Mouse (Mus musculus): Measurements from ENCODE around the gene Lag3.

Gene Lag3

DNA sequence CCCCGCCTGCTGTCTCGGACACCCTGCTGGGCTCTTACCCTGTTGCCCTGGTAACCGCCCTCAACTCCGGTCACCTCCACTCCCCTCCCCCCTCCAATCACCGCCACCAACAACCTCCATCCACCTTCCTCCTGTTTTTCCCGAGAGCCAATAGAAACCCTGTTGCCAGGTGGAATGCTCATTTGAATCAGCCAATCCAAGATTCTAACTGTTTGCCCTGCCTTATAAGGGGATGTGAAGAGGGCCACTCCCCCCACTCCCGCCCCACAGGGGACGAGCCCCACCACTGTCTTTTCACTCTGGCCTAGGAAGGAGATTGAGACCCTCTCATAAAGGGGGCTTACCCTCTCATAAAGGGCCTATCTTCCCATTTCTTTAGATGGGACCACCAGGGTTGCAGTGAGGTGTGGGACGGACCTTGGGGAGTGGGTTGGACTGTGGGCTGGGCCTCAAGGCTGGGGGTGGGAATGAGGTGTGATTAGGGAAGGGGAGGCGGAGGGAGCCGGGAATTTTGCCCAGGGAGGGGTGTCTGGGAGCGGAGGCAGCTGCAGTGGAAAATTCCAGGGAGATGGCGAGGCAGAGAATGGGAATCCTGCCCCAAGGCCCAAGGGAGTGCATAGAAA lies 8.3 kb upstream of the Lag3 start, which contains the start of gene Ptms:
Gene Ptms, minus strand, starts transcription at position 409 of the 623 bp plus-strand sequence.
- DNase-seq = peak; percentile 98 to 99

DNA sequence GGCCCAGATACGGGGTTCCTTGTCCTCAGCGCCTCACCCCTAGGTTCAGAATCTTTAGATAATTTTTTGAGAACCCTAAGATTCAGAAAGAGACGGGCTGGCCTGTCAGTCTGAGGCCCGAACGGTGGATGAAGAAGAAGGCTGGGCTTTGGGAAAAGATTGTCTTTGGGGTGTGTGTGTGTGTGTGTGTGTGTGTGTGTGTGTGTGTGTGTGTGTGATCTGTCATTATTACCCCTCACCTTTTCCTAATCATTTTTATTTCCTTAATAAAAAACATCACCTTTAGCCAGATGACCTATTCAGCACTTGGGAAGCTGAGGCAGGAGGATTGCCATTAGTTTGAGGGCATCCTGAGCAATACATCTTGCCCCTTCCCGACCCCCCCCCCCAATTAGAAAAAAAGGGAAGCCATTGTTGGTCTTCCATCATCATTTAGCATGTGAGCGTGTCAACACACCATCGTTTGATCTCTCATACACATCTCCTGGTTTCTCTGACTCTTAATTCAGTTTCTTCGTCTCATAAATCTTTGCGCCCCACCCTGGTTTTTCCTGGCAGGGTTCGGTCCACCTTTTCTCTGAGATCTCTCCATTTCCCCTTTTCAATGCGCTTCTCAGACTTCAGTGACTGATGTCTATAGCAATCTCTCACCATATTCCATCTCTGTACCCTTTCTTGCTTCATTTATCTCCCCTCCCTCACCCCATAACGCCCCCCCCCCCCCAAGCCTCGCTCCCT lies 7.6 kb upstream of the Lag3 start:
- DNase-seq = no peak

DNA sequence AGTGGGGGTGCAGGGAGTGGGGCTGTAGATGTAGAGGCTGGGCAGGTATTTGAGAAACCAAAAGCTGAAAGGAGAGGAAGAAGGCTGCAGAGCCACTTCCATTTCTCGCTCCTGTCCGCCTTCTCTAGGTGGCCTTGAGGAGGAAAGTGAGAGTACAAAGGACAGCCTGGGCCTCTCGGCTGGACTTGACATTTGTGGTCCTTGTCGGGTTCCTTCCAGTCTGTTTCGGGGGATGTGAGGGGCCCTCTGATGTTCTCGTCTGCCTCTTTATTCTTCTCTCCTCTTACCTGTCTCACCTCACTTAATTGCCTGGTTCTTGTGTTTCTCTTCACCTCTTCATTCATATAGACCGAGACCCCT lies 6.8 kb upstream of the Lag3 start:
- DNase-seq = no peak

DNA sequence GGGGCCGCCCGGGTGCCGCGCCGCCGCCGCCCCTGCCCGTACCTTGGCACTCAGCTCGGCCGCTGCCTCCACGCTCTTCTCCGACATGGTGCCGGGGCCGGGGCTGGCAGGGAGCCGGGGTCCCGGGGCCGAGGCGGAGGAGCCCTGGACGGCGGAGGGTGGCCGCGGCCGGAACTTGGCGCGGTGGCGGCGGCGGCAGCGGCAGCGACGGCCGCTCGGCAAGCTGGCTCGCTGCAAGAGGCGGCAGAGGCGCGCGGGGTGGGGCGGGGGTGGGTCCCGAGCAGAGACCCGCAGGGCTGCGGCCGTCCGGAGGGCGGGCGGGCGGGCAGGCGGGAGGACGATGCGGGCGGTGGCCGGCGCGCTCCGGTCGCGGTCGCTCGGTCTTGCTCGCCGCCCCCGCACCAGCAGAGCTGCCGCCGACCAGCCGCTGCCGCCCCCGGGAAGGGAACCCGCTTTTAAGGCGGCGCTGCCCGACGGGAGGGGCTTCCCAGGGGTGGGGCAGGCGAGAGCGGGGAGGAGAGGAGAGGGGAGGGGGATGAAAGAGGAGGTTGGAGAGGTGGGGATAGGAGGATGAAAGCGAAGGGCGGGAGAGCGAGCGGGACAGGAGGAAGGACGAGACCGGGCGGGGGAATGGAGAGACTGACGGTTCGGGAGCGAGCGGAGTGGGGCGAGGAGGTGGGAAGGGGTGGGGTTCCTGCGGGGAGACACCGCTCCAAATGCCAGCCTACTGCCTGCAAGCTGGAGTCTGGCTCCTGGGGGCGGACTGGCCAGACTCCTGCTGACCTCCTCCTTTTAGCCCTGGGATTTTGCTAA lies 6.2 kb upstream of the Lag3 start:
- DNase-seq = peak; percentile 92 to 98

DNA sequence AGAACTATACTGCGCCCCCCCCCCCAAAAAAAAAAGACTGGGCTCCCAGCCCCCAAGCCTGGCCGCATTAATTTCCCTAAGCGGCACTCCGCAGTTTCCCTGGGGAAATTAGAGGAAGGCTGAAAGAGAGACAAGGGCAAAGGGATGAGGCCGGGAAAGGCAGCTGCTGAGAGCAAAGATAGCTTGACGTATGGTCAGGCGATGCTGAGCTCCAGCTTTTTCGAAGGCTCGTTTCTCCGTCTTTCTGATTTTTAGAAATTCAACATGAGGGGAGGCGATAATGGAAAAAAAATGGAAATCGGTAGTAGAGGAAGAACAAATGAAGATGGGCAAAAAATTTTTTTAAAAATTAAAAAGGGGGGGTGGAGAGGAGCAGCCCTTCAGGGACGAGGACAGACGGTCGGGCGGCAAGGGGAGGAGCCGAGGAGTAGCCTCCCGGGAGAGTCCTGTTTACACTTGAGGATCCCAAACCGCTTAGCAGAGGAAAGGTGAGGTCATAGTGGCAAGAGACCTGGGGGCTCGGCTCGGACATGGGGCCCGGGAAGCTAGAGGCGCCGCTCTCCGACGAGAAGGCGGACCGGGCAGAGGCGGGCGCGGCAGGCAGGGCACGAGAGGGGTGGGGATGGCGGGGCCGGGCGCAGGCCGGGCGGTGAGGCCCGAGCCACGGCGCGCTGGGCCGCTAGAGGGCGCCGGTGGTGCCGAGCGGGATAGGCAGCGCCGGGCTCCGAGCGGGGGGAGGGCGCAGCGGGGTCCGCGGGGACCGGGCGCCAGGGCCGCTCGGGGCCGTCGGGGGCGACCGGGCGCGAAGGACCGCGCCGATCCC lies 5.4 kb upstream of the Lag3 start:
- DNase-seq = peak; percentile 91 to 95

DNA sequence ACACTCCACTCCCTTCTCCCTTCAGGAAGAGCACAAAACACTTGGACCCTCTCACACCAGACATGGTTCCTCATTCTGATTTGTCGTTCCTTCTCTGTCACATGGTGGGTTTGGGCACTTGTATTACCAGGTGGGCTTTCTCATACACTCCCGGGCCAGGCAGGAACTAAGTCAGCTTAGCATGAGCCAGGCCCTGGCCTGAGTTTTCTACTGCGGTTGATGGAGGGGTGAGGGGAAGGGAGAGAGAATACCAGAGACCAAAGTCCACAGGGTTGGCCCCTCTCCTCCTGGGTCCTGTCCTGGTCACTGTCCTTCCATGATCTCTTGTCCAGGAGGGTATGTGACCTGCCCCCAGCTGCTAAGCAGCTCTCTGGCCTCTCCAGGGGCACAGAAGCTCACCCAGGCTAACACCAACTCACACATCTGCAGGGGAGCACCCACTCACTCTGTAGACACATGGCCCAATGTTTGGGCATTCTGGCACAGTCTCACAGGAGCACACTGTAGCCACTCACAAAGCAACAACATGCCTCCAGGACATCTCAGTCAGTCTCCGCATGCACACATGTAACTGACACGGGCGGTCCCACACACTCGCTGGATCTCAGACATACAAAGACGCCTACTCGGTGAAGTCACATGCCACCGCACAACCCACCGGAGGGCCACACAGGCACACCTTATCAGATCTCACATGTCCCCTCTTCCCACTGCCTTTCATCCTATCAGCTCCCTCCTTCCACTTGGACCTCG lies 4.6 kb upstream of the Lag3 start:
- DNase-seq = peak; percentile 65 to 90

DNA sequence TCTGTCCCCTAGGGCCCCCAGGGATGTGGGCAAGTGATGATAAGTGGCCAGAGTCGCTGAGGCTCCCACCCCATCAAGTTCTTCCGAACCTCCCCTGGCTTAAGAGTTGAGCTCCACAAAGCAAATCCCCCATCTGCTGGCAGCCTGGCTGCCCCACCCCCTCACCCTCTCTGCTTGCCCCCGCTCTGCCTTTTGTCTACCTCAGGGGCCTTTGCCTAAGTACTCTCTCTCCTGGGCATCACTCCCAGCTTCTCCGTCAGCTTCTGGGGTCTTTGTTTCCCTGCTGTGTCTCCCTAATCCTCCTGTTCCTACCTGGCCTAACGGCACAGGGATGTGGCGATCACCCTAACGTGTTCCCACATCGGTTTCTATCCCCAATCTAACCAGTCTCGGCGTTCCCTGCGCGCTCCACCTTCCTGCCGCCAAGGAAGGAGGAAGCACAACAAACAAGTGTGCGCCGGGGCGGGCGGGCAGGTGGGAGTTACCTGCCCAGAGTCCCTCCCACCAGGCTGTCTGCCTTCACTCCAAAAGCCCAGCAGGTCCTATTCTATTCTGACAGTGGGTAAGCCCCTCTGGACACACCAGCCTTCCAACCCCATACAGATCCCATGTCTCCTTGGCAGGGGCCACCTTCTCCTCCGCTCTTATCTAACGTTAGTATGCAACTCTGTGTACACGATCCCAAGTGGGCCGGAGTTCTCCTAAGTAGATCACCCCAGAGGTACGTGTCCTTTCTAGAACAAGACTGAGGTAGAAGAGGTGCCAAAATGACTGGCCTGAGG lies 3.8 kb upstream of the Lag3 start:
- peak; percentile 69 to 87 for DNase-seq

DNA sequence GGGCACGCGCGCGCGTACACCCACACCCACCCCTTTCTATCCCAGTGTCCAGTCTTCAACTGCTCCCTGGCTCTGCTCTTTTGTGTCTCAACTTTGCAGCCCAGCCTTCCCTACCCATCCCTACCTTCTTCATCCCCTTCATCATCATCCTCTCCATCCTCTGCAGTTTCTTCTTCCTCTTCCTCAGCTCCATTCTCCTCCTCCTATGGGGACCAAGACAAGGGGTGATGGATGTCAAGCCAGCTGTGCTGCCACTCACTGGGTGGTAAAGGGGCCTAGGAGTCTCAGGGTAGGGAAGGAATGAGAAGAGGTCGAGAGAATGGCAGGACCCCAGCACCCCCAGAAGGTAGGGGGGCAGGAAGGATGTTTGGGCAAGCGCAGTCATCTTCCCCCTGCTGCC lies 3.0 kb upstream of the Lag3 start:
- DNase-seq = no peak

DNA sequence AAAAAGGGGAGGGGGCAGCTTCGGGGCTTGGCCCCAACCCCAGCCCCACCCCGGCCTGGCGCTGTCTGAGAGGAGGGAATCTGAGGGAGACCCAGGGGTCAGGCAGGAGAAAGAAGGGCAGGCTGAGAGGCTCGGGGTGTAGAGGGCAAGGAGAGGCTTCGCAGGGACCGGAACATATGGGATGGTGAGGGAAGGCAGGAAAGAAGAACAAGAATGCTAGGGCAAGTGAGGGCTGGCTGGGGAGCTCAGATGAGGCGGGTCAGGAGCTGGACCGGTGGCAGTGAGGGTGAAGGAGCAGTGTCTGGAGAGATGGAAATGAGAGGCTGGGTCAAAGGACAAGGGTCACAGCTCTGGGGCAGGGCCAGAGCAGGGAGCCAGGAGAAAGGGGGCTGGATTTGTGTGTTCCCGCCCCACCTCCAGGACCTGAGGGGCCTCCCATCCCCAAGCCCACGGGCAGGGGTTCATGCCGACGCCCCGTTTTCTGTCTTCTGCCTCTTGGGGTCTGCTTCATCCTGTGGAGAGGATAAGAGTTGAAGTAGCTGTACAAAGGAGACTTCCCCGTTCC lies 2.3 kb upstream of the Lag3 start:
- DNase-seq = peak; percentile 64 to 86

DNA sequence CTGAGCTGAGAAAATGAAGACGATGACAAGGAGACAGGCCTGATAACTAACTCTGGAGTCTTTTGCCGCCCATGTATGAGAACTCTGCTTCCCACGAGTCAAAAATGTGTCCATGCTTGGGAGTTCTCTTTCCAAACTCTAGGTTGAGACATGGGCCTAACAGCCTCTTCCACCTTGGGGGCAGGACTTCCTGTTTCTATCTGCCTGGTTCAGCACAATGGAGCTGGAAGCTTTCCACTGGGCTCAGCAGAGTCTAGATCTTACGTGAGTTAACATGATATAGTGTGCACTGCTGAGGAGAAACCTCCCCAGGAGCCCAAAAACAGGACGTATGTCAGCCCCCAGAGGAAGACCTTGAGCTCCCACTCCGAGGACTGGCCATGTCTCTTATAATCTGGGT lies 1.7 kb upstream of the Lag3 start:
- DNase-seq = peak in 1 of 2 experiments; percentile 51

DNA sequence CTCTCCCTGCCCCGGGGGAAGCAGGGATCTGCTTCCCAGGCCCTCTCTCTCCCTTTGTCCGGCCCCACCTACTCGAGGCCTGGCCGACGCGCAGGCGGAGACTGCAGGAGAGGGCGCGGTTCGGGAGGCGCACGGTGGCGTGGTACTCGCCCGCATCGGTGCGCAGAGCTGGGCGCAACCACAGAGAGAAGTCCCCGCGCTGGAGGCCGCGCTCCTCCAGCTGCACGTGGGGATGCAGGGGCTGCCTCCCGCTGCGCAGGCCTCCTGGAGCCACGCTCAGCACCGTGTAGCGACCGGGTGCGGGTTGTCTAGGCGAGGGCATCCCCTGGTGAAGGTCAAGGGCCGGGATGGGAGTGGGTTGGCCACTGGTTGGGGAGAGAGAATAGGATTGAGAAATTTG lies 1.5 kb downstream of the Lag3 start:
- DNase-seq = no peak

DNA sequence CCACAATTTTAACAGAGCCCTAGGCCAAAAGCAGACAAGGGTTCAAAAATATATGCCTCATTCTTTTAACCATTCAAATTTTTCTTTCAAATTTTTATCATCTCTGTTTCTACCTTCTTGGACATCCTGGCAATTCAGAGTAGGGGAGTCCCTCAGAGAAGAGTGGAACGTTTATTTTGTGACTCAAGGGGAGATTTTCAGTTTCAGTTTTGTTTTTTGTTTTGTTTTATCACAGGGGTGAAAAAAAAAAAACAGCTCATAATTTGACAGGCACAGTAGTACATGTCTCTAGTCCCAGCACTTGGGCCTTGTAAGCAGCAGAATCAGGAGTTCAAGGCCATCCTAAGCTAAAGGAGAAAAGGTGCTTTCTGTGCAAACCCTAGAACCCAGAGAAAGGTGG lies 3.7 kb downstream of the Lag3 start:
- DNase-seq = no peak

DNA sequence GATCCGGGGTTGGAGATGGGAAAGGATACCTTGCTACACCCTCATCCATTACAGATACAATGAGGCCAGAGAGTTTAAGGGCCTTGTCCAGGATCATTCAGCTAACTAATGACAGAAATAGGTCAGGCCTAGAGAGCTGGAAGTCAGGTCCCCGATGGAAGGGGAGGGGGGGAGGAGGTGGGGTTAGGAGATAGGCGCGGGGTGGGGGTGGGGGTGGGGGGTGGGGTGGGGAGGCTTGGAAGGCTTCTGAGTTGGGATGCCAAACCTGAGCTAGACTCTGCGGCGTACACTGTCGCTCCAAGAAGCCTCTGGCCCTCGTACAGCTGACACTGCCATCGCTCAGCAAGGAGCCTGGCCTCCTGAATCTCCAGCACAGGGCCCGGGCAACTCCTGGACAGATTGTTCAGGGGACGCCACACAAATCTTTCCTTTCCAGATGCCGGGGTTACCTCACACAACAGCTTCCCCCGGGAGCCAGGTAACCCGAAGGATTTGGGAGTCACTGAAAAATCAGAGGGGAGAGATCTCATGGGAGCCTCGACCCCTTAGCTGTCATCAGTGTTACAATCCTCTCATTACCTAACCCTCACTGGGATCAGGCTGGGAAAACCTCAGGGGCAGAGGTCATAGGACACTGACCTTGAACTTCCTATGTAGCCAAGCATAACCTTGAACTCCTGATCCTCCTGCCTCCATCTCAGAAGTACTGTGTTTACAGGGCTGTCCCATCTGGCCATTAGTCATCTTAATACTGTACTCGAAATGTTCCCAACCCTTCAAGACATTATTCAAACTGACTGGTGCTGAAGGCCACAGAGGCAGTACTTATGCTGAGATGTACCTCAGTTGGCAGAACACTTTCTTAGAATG lies 6.3 kb downstream of the Lag3 start:
- DNase-seq = no peak

DNA sequence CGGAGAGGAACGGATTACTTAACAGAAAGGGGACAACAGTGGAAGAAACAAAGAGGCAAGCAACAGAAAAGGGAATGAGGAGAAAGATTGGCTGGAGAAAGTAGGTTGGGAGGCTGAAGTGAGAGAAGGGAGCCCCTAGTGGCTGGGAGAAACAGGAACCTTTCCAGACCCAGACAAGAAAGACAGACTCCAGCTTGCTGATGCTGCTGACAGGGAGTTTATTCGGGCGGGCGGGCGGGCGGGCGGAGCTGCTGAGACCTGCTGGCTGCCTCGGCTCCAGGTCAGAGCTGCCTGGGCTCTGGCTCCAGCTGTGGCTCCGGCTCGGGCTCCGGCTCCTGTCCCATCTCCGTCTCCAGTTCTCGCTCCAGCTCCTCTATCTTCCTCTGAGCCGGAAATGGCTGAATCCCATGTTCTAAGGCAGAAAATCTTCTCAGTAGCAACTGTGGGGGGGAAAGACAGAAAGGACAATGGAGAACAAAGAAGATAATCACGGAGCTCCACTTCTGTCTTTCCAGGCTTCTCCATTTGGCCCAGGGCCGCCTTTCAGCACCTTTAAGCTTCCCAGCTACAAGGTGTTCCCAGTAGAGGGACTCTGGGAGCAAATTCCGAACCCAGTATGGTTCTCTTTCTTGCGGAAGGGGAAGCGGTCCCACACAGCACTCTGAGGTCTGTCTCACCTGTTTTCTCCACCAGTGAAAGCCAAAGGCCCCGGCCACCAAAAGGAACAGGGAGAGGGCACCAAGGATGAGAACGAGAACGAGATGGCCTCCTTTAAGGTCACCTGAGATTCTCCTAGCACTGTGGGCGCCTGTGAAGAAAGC lies 7.1 kb downstream of the Lag3 start:
- peak; percentile 81 to 87 for DNase-seq

DNA sequence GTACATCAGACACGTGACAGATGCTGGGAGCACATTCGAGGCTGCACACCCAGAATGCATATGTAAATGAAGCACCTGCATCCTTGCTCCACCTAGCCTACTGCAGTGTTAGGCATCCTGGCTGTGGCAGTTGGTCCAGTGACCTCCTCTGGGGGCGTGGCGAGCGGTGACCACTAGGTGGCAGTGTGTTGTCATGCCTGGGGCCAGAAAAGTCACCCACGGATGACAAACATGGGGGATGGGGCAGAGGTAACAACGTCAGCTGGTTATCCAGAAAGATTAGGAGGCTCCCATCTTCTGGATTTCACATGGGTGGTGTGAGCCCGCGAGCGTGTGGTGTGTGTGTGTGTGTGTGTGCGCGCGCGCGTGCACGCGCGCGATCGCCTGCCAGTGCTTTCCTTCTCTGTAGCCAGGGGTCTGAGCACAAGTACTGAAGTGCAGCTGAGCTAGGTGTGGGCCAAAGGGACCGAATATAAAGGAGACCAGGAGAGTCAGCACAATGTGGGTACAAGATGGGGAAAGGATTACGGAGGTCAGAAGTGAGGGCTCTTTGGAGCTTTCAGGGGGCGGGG lies 7.8 kb downstream of the Lag3 start:
- DNase-seq = peak; percentile 95 to 98

DNA sequence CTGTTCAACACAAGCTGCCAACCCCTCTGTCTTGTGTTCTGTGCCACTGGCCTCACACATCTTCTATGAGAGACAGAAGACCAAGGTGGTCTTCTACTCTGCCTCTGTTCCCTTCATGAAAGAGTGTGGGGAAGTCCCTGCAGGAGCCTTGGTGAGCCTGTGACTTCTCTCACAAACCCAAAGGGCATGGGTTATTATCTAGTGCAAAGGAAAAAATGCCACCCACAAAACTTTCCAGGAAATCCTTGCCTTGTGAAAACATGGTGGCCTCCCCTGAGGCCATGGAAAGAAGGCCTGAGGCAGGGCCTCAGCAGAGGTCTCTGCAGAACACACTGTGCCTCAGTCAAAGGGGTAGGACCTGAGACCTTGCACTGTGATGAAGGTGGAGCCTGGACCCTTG lies 9.7 kb downstream of the Lag3 start:
- DNase-seq = no peak

DNA sequence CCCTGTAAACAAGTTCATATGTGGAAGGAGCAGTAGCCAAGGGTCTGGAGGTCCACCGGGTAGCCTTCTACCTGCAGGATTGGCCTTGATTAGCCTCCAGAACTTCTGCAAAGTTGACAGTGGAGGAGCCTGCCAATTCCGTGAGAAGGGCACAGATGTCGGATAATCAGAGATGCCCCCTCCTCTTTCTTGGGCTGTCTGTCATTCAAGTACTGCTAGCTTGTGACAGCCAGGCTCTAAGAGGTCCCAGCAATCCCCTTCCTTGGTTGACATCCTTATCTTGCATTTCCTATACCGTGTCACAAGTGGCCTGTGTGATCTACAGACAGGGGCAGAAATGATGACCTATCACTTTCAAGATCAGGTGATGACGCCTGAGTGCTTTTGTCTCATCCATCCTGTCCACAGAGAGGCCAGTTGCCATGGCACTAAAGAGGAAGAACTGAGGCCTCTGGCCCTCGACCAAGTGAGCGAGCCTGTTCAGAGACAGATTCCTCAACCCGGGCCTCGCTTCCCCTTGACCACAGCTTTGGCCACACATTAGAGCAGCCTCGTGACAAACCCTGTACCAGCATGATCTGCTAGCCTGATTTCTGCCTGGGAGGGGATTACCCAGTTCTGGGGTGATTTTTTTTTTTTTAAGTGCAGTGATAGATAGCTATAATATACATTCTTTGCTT lies 10.6 kb downstream of the Lag3 start:
- DNase-seq = no peak

All from kidney, postnatal 25 days (tissue).